Mouse (Mus musculus): ENCODE data around the gene Twist2.

GRCm38 (mm10) chr1:91799323-91799722 lies 1.9 kb upstream of the Twist2 start:
- TF ChIP-seq POLR2A (IDR thresholded peaks at IDR 0.05; ENCODE audit: borderline replicate concordance, control insufficient read depth, low read depth, low read length), result no peak
- no peak for TF ChIP-seq CTCF (IDR thresholded peaks at IDR 0.05; ENCODE audit: control insufficient read depth, insufficient read depth, low read length)

Measured in bone marrow, adult 2 months (tissue).